Mouse (Mus musculus): ENCODE data around the gene Slc17a4. TPM values are rescaled to one million over a fixed set of nuclear protein-coding genes. Genes with fewer than 3 reads are reported as not detected.

Slc17a4 gene
- polyA plus RNA-seq, 1 experiment, result not detected

- H3K27me3 ChIP-seq (ENCODE audit: control insufficient read depth, insufficient read depth, low read length), result no peaks in the 10 kb centered on the region
- H3K4me1 ChIP-seq (ENCODE audit: control insufficient read depth, insufficient read depth, low read length), result peaks cover 5% of the 10 kb centered on the region
- H3K27ac ChIP-seq (ENCODE audit: control insufficient read depth, insufficient read depth, low read depth, low read length), result no peak overlapping the region
- H3K4me3 ChIP-seq (ENCODE audit: control insufficient read depth, low read depth, low read length), result no peak overlapping the region
- TF ChIP-seq POLR2A (IDR thresholded peaks at IDR 0.05; ENCODE audit: control insufficient read depth, low read depth, low read length), result no peak
- no peak for TF ChIP-seq CTCF (IDR thresholded peaks at IDR 0.05; ENCODE audit: control insufficient read depth, insufficient read depth, insufficient replicate concordance, low read depth, low read length)
- no peaks in the 10 kb centered on the region for H3K36me3 ChIP-seq (ENCODE audit: control insufficient read depth, insufficient read depth, low read length)
Observed at GRCm38 (mm10) chr13:23869996-23870395, 44.8 kb downstream of the Slc17a4 start.

- Histone ChIP-seq H3K27me3 (ENCODE audit: control insufficient read depth, insufficient read depth, low read length) (no peaks in the 10 kb centered on the region), H3K27ac (ENCODE audit: control insufficient read depth, insufficient read depth, low read depth, low read length) (no peak overlapping the region), H3K4me1 (ENCODE audit: control insufficient read depth, insufficient read depth, low read length) (peaks cover 5% of the 10 kb centered on the region), H3K36me3 (ENCODE audit: control insufficient read depth, insufficient read depth, low read length) (no peaks in the 10 kb centered on the region), H3K4me3 (ENCODE audit: control insufficient read depth, low read depth, low read length) (no peak overlapping the region)
- TF ChIP-seq POLR2A (IDR thresholded peaks at IDR 0.05; ENCODE audit: control insufficient read depth, low read depth, low read length) (no peak), CTCF (IDR thresholded peaks at IDR 0.05; ENCODE audit: control insufficient read depth, insufficient read depth, insufficient replicate concordance, low read depth, low read length) (no peak)
Observed at GRCm38 (mm10) chr13:23868790-23869533, 45.8 kb downstream of the Slc17a4 start.

GRCm38 (mm10) chr13:23867405-23867804, 47.4 kb downstream of the Slc17a4 start, which contains the start of gene Slc17a1:
TSS of gene Slc17a1 (plus strand) at chr13:23867750.
- no peak within 1 kb of the TSS for H3K27ac ChIP-seq (ENCODE audit: control insufficient read depth, insufficient read depth, low read depth, low read length)
- peaks cover 5% of the 10 kb centered on the region for H3K4me1 ChIP-seq (ENCODE audit: control insufficient read depth, insufficient read depth, low read length)
- no peak for TF ChIP-seq POLR2A (IDR thresholded peaks at IDR 0.05; ENCODE audit: control insufficient read depth, low read depth, low read length)
- TF ChIP-seq CTCF (IDR thresholded peaks at IDR 0.05; ENCODE audit: control insufficient read depth, insufficient read depth, insufficient replicate concordance, low read depth, low read length), result no peak
- no peak within 1 kb of the TSS for H3K4me3 ChIP-seq (ENCODE audit: control insufficient read depth, low read depth, low read length)
- no peaks in the 10 kb centered on the region for H3K36me3 ChIP-seq (ENCODE audit: control insufficient read depth, insufficient read depth, low read length)
- no peaks in the 10 kb centered on the region for H3K27me3 ChIP-seq (ENCODE audit: control insufficient read depth, insufficient read depth, low read length)

DNA sequence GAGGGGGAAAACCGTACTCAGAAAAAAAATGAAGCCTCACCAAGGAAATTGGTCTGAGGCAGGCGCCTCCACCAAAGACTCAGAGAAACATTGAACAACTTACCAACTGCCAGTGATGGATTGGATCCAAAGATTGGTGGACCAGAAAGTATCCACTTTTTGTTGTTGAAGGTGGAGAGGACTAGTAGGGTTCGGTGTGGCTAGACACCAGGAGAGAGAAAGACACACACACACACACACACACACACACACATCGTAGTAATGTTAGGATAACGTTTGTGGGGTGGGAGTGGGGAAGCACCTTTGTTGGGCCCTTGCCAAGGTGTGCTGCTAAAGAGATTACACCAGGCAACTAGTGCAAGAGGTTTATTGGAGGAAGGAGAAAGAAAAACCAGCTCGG, 47.8 kb downstream of the Slc17a4 start:
- Histone ChIP-seq H3K4me3 (ENCODE audit: control insufficient read depth, low read depth, low read length) (no peak overlapping the region), H3K36me3 (ENCODE audit: control insufficient read depth, insufficient read depth, low read length) (no peaks in the 10 kb centered on the region), H3K4me1 (ENCODE audit: control insufficient read depth, insufficient read depth, low read length) (peaks cover 5% of the 10 kb centered on the region), H3K27ac (ENCODE audit: control insufficient read depth, insufficient read depth, low read depth, low read length) (no peak overlapping the region), H3K27me3 (ENCODE audit: control insufficient read depth, insufficient read depth, low read length) (no peaks in the 10 kb centered on the region)
- TF ChIP-seq CTCF (IDR thresholded peaks at IDR 0.05; ENCODE audit: control insufficient read depth, insufficient read depth, insufficient replicate concordance, low read depth, low read length) (no peak), POLR2A (IDR thresholded peaks at IDR 0.05; ENCODE audit: control insufficient read depth, low read depth, low read length) (no peak)

DNA sequence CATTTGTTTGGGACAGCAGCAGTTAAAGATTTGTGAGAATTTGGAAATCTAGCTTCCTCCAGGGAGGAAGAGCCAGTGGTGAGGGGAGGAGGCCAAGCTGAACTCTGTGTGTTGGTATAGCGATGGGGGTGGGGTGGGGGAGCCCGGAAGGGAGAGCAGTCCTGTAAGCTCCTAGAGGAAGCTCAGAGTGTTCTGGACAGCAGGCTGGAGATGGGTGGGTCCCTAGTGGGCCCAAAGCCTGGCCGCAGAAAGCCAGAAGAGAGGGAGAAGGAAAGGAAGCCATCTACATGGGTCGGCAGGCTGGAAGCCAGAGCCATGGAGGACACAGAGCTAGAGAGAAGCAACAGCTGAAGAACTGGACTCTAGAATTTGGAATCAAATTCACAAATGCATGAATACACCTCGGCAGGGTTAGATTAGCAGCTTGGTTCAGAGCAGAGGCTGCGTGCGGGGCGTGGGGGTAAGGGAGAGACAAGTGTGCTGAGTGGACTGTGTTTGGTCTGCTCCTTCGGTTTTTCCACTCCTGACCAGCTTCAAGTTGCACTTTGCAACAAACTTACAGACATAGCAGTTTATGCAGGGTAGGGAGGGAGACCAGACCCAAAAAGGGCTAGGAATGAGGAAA, 48.6 kb downstream of the Slc17a4 start:
- H3K4me1 ChIP-seq (ENCODE audit: control insufficient read depth, insufficient read depth, low read length), result peaks cover 5% of the 10 kb centered on the region
- H3K36me3 ChIP-seq (ENCODE audit: control insufficient read depth, insufficient read depth, low read length), result no peaks in the 10 kb centered on the region
- no peaks in the 10 kb centered on the region for H3K27me3 ChIP-seq (ENCODE audit: control insufficient read depth, insufficient read depth, low read length)
- no peak overlapping the region for H3K27ac ChIP-seq (ENCODE audit: control insufficient read depth, insufficient read depth, low read depth, low read length)
- TF ChIP-seq POLR2A (IDR thresholded peaks at IDR 0.05; ENCODE audit: control insufficient read depth, low read depth, low read length) (no peak), CTCF (IDR thresholded peaks at IDR 0.05; ENCODE audit: control insufficient read depth, insufficient read depth, insufficient replicate concordance, low read depth, low read length) (no peak)
- no peak overlapping the region for H3K4me3 ChIP-seq (ENCODE audit: control insufficient read depth, low read depth, low read length)

GRCm38 (mm10) chr13:23864711-23865110, 50.1 kb downstream of the Slc17a4 start:
- H3K36me3 ChIP-seq (ENCODE audit: control insufficient read depth, insufficient read depth, low read length), result no peaks in the 10 kb centered on the region
- no peaks in the 10 kb centered on the region for H3K27me3 ChIP-seq (ENCODE audit: control insufficient read depth, insufficient read depth, low read length)
- H3K4me1 ChIP-seq (ENCODE audit: control insufficient read depth, insufficient read depth, low read length), result peaks cover 5% of the 10 kb centered on the region
- H3K4me3 ChIP-seq (ENCODE audit: control insufficient read depth, low read depth, low read length), result no peak overlapping the region
- TF ChIP-seq POLR2A (IDR thresholded peaks at IDR 0.05; ENCODE audit: control insufficient read depth, low read depth, low read length) (no peak), CTCF (IDR thresholded peaks at IDR 0.05; ENCODE audit: control insufficient read depth, insufficient read depth, insufficient replicate concordance, low read depth, low read length) (no peak)
- no peak overlapping the region for H3K27ac ChIP-seq (ENCODE audit: control insufficient read depth, insufficient read depth, low read depth, low read length)

DNA sequence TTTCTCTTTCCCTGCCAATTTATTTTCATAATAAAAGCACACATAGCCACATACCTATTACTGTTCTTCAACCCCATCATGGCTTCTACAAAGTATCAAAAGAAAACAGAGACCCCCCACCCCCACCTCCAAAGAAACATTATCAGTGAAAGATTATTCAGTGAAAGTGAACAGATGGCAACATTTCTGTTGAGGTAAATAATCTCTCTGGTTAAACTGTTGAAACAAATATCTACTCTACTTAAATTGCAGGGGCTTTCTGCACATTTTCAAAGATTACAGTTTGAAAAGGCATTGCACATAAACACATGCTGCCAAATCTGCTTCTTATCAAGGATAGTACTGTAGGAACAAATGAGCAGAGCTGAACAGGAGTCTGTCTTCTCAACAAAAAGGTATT, 53.0 kb downstream of the Slc17a4 start:
- no peak for TF ChIP-seq POLR2A (IDR thresholded peaks at IDR 0.05; ENCODE audit: control insufficient read depth, low read depth, low read length)
- no peak for TF ChIP-seq CTCF (IDR thresholded peaks at IDR 0.05; ENCODE audit: control insufficient read depth, insufficient read depth, insufficient replicate concordance, low read depth, low read length)
- Histone ChIP-seq H3K27ac (ENCODE audit: control insufficient read depth, insufficient read depth, low read depth, low read length) (no peak overlapping the region), H3K4me3 (ENCODE audit: control insufficient read depth, low read depth, low read length) (no peak overlapping the region), H3K36me3 (ENCODE audit: control insufficient read depth, insufficient read depth, low read length) (no peaks in the 10 kb centered on the region), H3K4me1 (ENCODE audit: control insufficient read depth, insufficient read depth, low read length) (peaks cover 5% of the 10 kb centered on the region), H3K27me3 (ENCODE audit: control insufficient read depth, insufficient read depth, low read length) (no peaks in the 10 kb centered on the region)

Data from testis, adult 2 months (tissue).